Mouse (Mus musculus): ENCODE data around the gene Spata31d1b. TPM values are rescaled to one million over a fixed set of nuclear protein-coding genes. Genes with fewer than 3 reads are reported as not detected.
A peak's percentile ranks its signal among the peaks of the same experiment; 100 is the strongest.
"Not testable (repeated sequence)": the region's sequence is repeated elsewhere in the genome, so short reads cannot be mapped to it uniquely, and the experiment has no call there.

Gene Spata31d1b
- total RNA-seq, 2 experiments from 2014 or later: not detected

DNA sequence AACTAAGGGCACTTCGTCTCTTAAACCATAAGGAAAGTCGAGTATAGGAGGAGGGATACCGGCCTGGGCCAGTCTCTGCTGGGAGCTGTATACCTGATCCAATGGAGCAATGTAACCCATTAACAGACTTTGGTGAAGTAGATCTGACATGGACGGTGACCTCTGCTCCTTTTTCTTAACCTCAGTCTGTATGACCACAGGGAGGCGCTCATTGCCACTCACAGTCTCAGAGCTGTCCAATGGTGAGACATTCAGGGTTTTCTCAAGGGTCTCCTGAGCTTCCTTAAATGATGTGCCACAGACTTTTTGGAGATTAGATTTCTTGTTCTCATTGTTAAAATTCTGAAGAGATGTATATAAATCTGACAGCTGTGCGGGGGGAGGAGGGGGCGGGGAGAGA is 21.5 kb upstream of the Spata31d1b start:
- no peak for DNase-seq
- intact Hi-C loops (cut with DNase I; ENCODE audit: low total_unique reads): no loop called here

DNA sequence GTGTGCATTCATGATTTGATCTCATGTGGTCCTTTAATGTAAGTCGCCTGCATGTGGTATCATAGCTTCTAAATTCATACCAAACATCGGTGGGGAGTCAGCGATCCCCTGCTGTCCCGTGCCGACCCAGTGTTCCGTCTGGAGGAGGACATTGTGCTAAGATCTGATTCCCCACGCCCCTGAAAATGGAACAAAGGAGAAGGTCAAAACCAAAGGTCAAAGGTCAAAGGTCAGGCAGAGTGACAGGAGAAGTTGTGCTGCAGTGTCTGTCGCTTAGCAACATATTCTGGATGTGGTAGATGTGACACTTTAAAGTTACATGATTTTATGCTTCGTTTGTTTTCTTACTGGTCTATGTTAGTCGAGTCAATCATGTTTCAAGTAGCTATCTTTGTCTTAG is 20.6 kb upstream of the Spata31d1b start:
- no peak for DNase-seq
- intact Hi-C loops (cut with DNase I; ENCODE audit: low total_unique reads): no loop called here

- intact Hi-C loops (cut with DNase I; ENCODE audit: low total_unique reads): no loop called here
- DNase-seq: no peak
These were observed 18.1 kb upstream of the Spata31d1b start, which contains the start of gene 4921517D22Rik for GRCm38 (mm10) chr13:59694008-59694407. Gene 4921517D22Rik, minus strand, starts transcription at chr13:59694108.

DNA sequence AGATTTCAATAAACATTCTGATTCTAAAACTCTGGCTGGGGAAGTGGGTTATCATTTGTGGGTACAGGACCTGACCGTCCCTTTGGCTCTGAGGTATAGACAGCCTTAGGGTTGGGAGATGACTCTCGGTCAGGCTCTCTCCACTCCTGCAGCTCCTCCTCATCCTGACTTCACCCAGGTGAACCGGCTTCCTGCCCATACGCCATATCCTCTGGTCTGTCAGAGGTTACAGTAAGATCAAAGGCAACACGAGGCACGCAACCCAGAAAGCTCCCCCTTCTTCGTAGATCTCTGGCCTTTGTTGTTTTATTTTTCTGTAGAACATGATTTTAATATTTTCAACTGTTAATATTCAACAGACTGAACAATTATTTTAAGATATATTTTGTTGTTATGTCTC is 16.3 kb upstream of the Spata31d1b start:
- DNase-seq: no peak
- intact Hi-C loops (cut with DNase I; ENCODE audit: low total_unique reads): no loop called here

- no peak for DNase-seq
- intact Hi-C loops (cut with DNase I; ENCODE audit: low total_unique reads): no loop called here
These were observed 13.0 kb upstream of the Spata31d1b start for GRCm38 (mm10) chr13:59699131-59699530.

DNA sequence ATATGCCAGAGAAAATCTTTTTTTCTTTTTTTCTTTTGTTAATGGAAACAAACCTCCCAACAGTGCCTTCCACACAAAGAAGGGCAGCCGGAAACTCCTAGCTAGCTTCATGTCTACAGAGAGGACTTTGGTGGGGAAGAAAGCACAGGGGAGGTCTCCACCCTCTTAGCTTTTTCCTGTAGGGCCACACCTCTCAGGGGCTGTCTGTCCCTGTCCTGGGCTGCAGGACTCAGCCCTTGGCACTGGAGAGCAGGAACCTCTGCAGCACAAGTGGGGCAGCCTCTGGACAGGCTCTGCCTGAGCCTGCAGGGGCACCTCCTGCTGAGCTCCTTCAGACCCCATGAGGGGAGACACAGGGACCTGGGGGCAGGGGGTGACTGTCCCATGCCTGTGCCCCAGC is 11.9 kb upstream of the Spata31d1b start:
- DNase-seq; intact Hi-C loops (cut with DNase I; ENCODE audit: low total_unique reads): not testable (repeated sequence)

DNA sequence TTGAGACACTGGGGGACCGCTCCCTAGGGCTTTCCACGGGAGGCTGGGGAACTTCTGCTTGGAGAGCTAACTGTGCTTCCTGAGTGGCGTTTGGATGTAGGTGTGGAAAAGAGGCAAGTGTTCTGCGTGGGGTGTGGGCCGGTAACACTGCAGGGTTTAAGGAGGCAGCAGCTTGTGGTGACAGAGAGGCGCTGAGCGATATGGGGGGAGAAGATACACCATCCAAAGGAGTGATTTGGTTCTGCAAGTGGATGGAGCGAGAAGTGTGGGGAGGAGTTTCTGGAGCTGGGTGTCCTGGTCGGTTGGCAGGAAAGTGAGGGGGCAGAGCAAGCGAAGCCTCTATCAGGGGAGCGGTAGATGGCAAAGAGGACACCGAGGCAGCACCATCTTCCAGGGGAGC is 8.6 kb upstream of the Spata31d1b start:
- DNase-seq: no peak
- intact Hi-C loops (cut with DNase I; ENCODE audit: low total_unique reads): no loop called here

- no peak for DNase-seq
- intact Hi-C loops (cut with DNase I; ENCODE audit: low total_unique reads): no loop called here
These were observed 7.5 kb upstream of the Spata31d1b start for GRCm38 (mm10) chr13:59704562-59704961.

DNA sequence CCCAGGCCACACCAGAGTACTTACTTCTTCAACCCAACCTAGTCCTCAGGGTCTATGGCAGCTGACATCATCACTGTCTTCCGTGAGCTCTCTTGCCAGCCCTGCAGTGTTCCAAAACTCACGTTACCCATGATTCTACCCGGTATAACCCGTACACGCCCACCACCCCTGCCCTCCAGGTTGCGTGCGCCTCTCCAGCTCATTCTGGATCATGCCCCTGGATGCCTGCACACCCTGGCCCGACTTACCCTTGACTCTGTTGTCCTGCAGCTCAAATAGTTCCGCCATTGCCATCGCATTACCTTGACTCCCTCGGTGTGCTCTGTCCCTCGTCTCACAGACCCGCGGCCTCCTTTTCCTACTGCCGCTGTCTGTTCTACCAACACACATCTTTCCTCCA is 1.9 kb upstream of the Spata31d1b start, which contains the start of gene Spata31d1a:
Spata31d1a (minus strand) TSS at position 101 of the 400 bp plus-strand sequence.
- intact Hi-C loops (cut with DNase I; ENCODE audit: low total_unique reads): no loop called here
- no peak for DNase-seq

DNA sequence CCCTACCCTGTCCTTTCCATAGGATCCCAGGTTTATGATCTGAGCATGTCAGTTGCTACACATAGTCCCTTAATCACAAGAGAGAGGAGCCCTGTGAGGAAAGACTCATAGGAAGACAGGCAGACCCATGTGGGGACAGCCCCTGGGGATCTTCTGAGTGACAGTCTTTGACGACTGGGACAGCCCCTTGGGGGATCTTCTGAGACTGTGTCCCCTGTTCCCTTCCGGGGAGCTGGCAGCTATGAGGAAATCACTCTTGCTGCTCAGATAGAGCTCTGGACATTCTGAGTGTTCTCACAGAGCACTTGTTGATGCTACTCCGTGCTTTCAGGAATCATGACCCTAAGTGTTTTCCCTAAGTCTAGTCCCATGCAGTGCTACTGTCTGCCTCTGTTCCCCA is 1.6 kb downstream of the Spata31d1b start:
- intact Hi-C loops (cut with DNase I; ENCODE audit: low total_unique reads): no loop called here
- no peak for DNase-seq

DNA sequence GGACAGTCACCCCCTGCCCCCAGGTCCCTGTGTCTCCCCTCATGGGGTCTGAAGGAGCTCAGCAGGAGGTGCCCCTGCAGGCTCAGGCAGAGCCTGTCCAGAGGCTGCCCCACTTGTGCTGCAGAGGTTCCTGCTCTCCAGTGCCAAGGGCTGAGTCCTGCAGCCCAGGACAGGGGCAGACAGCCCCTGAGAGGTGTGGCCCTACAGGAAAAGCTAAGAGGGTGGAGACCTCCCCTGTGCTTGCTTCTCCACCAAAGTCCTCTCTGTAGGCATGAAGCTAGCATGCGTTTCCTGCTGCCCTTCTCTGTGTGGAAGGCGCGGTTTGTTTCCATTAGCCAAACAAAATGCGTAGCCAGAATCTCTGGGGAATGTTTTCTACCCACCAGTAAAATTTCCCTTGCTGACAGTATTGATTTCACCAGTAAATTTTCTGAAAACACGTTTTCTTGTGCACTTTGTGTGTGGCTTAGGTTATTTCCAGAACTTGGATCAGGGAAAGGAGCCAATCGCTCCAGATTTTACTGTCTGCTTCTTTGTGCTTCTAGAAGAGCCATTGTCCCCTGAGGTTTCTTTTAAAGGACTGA is 6.9 kb downstream of the Spata31d1b start:
- DNase-seq; intact Hi-C loops (cut with DNase I; ENCODE audit: low total_unique reads): not testable (repeated sequence)

GRCm38 (mm10) chr13:59719475-59719874 is 7.4 kb downstream of the Spata31d1b start:
- DNase-seq: no peak
- intact Hi-C loops (cut with DNase I; ENCODE audit: low total_unique reads): no loop called here

GRCm38 (mm10) chr13:59722089-59722488 is 10.0 kb downstream of the Spata31d1b start:
- intact Hi-C loops (cut with DNase I; ENCODE audit: low total_unique reads); DNase-seq: not testable (repeated sequence)

GRCm38 (mm10) chr13:59726139-59726867 is 14.2 kb downstream of the Spata31d1b start:
- intact Hi-C loops (cut with DNase I; ENCODE audit: low total_unique reads): loop anchor here (5.0 kb wide), 2 partner anchors 109 to 209 kb away; no protein-coding TSS in a partner anchor
- DNase-seq: no peak

- intact Hi-C loops (cut with DNase I; ENCODE audit: low total_unique reads): loop anchor here (5.0 kb wide), 2 partner anchors 111 to 211 kb away; no protein-coding TSS in a partner anchor
- peak; percentile 77 for DNase-seq
These were observed 16.5 kb downstream of the Spata31d1b start for GRCm38 (mm10) chr13:59728378-59729093.

DNA sequence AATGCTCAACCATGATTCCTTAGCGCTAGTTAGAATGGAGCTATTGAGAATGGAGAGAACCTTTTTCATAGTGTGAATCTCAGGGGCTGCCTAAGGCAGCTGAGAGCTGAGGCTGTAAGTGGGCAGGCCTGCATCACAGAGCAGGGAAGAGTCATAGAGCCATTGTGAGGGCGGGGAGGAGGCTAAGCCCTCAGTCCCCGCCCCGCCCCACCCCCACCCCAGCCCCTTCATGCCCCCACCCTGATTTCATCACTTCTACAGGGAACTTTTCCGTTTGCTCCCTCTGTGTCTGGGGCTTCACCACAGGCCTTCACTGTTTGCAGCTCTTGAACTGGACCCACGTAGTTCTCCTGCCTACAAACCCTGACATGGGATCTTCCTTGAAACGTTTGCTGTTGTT is 19.6 kb downstream of the Spata31d1b start, which contains the start of gene Spata31d1d:
Spata31d1d (minus strand) TSS at position 101 of the 400 bp plus-strand sequence.
- intact Hi-C loops (cut with DNase I; ENCODE audit: low total_unique reads): no loop called here
- DNase-seq: no peak

GRCm38 (mm10) chr13:59733936-59734335 is 21.9 kb downstream of the Spata31d1b start:
- DNase-seq: no peak
- intact Hi-C loops (cut with DNase I; ENCODE audit: low total_unique reads): no loop called here

DNA sequence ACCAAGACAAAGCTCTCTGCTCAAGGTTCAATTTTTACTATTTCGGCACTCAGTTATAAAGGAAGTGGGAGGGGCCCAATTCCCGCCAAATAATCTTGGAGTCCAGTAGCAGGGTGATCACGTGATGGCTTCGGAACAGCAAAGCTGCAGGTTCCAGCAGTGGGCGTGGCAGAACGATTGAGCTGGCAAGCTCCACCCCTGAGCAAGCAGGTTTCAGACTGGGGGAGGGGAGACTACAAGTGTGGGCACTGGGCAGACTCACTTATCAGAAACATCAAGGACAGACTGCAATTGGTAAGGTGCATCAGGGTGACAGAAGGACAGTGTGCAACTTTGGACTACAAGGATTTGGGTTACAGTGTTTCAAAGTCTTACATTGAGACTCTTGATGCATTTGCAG is 22.3 kb downstream of the Spata31d1b start:
- intact Hi-C loops (cut with DNase I; ENCODE audit: low total_unique reads); DNase-seq: not testable (repeated sequence)

DNA sequence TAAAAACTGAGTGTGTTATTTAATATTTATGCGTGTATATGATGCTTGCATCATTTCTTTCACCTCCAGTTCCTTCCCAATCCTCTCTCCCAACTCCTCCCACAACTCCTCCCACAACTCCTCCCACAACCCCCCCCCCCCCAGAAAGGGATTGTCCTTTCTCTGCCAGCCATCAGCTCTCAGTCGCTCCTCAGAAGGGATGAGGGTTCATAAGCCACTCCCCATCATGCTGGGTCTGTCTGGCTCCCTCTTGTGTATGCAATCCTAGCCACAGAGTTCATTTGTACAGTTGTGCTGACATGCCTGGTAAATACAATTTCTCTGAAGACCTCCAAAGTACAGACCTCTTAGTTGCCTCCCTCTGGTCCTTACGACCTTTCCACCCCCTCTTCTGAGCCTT is 23.1 kb downstream of the Spata31d1b start:
- DNase-seq: no peak
- intact Hi-C loops (cut with DNase I; ENCODE audit: low total_unique reads): no loop called here

DNA sequence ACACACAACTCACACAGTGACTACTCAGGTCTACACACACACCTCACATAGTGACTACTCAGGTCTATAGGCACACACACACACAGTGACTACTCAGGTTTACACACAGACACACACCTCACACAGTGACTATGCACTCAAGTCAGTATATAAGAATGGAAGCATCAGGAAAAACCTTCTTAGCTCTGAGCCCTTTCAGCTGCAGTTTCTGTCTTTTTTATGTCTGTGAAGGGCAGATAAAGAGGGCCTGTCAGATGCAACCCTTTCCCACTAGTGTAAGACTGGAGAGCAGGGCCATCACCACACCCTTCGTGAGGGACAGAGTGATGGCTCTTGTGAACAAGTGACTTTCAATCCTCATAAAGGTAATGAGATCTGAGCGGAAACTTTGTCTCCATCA is 26.4 kb downstream of the Spata31d1b start:
- intact Hi-C loops (cut with DNase I; ENCODE audit: low total_unique reads): no loop called here
- no peak for DNase-seq

Measured in gastrocnemius, postnatal 14 days (tissue).